Mouse (Mus musculus): Measurements from ENCODE around the gene Rabgef1. TPM values are rescaled to one million over a fixed set of nuclear protein-coding genes. Genes with fewer than 3 reads are reported as not detected.
A peak's percentile ranks its signal among the peaks of the same experiment; 100 is the strongest.

Rabgef1 gene
- total and polyA plus RNA-seq, 3 experiments = 23.4 to 80.4 (median 48.2) TPM

DNA sequence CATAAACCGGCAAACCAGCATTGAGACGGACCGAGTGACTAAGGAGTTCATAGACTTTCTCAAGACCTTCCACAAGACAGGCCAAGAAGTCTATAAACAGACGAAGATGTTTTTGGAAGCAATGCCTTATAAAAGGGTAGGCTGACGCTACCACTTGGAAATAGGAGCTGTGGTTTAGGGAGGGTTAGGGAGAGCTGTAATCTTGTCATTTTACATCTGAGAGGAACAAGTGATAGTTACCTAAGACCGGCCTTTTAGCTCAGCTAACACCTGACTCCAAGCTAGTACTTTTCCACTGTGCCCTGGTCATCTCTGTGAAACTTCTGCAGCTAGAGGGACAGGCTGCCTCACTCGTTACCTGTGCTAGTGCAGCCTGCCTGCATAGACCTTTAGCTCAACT is 26.4 kb downstream of the Rabgef1 start:
- DNase-seq (ENCODE audit: low spot score) (no peak), ATAC-seq (ENCODE audit: extremely low read depth, insufficient number of reproducible peaks, low FRiP score, poor library complexity, severe bottlenecking) (no peak)
- H3K4me3 ChIP-seq (ENCODE audit: low read depth, low read length) = no peak overlapping the region
- peaks cover 10% of the 10 kb centered on the region for H3K4me1 ChIP-seq (ENCODE audit: insufficient read depth, low read depth, low read length)
- peaks cover 92% of the 10 kb centered on the region for H3K36me3 ChIP-seq (replicated peaks)
- no peaks in the 10 kb centered on the region for H3K9me3 ChIP-seq (replicated peaks)
- TF ChIP-seq GATA1 (IDR thresholded peaks at IDR 0.05; ENCODE audit: borderline replicate concordance, low read length) (no peak), TAL1 (conservative IDR thresholded peaks at IDR 0.05; ENCODE audit: low read depth, low read length) (no peak), CTCF (IDR thresholded peaks at IDR 0.05; ENCODE audit: low read depth, low read length) (no peak), GATA2 (IDR thresholded peaks at IDR 0.05; ENCODE audit: borderline replicate concordance, low read depth, low read length) (no peak), POLR2AphosphoS5 (IDR thresholded peaks at IDR 0.05; ENCODE audit: insufficient replicate concordance, low read depth, low read length) (no peak)
- no peaks in the 10 kb centered on the region for H3K27me3 ChIP-seq (ENCODE audit: insufficient read depth, low read length)

DNA sequence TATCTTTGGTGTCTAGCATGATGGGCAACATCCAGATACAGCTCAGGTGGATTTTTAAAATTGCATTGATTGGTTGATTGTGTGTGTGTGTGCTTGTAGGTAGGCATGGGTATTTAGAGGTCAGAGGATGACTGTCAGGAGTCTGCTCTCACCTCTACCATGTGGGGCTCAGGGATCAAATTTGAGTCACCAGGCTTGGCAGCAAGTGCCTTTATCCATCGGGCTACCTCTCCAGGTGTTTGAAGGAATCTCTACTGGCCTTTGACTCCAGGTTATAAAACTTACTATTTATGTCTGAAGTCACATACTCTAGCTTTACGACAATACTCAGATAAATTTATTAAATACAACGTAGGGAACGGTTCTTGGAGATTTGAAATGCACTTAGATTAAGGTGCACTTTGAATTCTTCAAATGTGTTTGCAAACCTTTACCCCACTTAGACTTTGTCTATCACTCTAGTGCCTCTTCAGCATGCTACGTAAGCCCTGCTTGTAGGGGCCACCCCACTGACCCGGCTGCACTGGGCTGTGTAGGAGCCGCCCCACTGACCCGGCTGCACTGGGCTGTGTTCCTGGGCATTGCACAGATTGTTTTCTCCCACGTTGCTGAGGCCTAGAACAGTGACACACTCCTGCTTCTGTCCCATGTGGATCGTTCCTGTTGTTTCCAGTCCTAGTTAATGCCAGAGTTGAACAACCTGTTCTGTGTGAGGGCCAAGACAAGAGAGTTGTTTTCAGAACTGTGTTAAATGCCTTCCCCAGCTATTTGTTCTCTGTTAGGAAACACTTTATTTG is 28.8 kb downstream of the Rabgef1 start:
- Histone ChIP-seq H3K36me3 (replicated peaks) (peaks cover 86% of the 10 kb centered on the region), H3K9me3 (replicated peaks) (no peaks in the 10 kb centered on the region), H3K4me1 (ENCODE audit: insufficient read depth, low read depth, low read length) (peaks cover 25% of the 10 kb centered on the region), H3K4me3 (ENCODE audit: low read depth, low read length) (no peak overlapping the region), H3K27me3 (ENCODE audit: insufficient read depth, low read length) (no peaks in the 10 kb centered on the region)
- no peak for ATAC-seq (ENCODE audit: extremely low read depth, insufficient number of reproducible peaks, low FRiP score, poor library complexity, severe bottlenecking)
- no peak for DNase-seq (ENCODE audit: low spot score)
- TF ChIP-seq POLR2AphosphoS5 (IDR thresholded peaks at IDR 0.05; ENCODE audit: insufficient replicate concordance, low read depth, low read length) (no peak), TAL1 (conservative IDR thresholded peaks at IDR 0.05; ENCODE audit: low read depth, low read length) (no peak), GATA1 (IDR thresholded peaks at IDR 0.05; ENCODE audit: borderline replicate concordance, low read length) (no peak), GATA2 (IDR thresholded peaks at IDR 0.05; ENCODE audit: borderline replicate concordance, low read depth, low read length) (no peak), CTCF (IDR thresholded peaks at IDR 0.05; ENCODE audit: low read depth, low read length) (no peak)

- ATAC-seq (ENCODE audit: extremely low read depth, insufficient number of reproducible peaks, low FRiP score, poor library complexity, severe bottlenecking) (peak; percentile 66), DNase-seq (ENCODE audit: low spot score) (no peak)
- H3K27me3 ChIP-seq (ENCODE audit: insufficient read depth, low read length) = no peaks in the 10 kb centered on the region
- H3K36me3 ChIP-seq (replicated peaks) = peaks cover 82% of the 10 kb centered on the region
- TF ChIP-seq GATA2 (IDR thresholded peaks at IDR 0.05; ENCODE audit: borderline replicate concordance, low read depth, low read length) (no peak), GATA1 (IDR thresholded peaks at IDR 0.05; ENCODE audit: borderline replicate concordance, low read length) (no peak), TAL1 (conservative IDR thresholded peaks at IDR 0.05; ENCODE audit: low read depth, low read length) (no peak), POLR2AphosphoS5 (IDR thresholded peaks at IDR 0.05; ENCODE audit: insufficient replicate concordance, low read depth, low read length) (no peak), CTCF (IDR thresholded peaks at IDR 0.05; ENCODE audit: low read depth, low read length) (no peak)
- no peaks in the 10 kb centered on the region for H3K9me3 ChIP-seq (replicated peaks)
- H3K4me3 ChIP-seq (ENCODE audit: low read depth, low read length) = no peak overlapping the region
- peaks cover 21% of the 10 kb centered on the region for H3K4me1 ChIP-seq (ENCODE audit: insufficient read depth, low read depth, low read length)
Observed at GRCm38 (mm10) chr5:130203948-130204347, 32.4 kb downstream of the Rabgef1 start.

DNA sequence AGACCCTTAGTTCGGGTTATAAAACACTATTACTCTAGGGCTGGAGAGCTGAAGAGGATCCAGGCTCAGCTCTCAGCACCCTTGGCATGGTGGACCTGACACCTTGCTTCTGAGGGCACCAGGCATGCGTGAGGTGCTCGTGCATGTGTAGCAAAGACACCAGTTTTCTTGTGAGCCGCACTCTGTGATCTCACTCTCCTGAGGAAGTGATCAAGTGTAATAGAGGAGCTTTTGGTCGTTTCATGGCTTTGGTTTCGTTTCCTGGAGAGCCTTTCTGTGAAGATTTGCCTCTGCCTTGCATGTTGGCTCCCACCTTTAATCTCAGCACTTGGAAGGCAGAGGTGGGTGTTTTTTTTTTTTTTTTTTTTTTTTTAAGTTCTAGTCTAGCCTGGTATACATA is 33.0 kb downstream of the Rabgef1 start:
- no peak for DNase-seq (ENCODE audit: low spot score)
- Histone ChIP-seq H3K4me3 (ENCODE audit: low read depth, low read length) (no peak overlapping the region), H3K4me1 (ENCODE audit: insufficient read depth, low read depth, low read length) (peaks cover 21% of the 10 kb centered on the region), H3K36me3 (replicated peaks) (peaks cover 82% of the 10 kb centered on the region), H3K9me3 (replicated peaks) (no peaks in the 10 kb centered on the region), H3K27me3 (ENCODE audit: insufficient read depth, low read length) (no peaks in the 10 kb centered on the region)
- TF ChIP-seq CTCF (IDR thresholded peaks at IDR 0.05; ENCODE audit: low read depth, low read length) = no peak
- no peak for TF ChIP-seq GATA2 (IDR thresholded peaks at IDR 0.05; ENCODE audit: borderline replicate concordance, low read depth, low read length)
- no peak for TF ChIP-seq TAL1 (conservative IDR thresholded peaks at IDR 0.05; ENCODE audit: low read depth, low read length)
- no peak for TF ChIP-seq GATA1 (IDR thresholded peaks at IDR 0.05; ENCODE audit: borderline replicate concordance, low read length)
- TF ChIP-seq POLR2AphosphoS5 (IDR thresholded peaks at IDR 0.05; ENCODE audit: insufficient replicate concordance, low read depth, low read length) = no peak
- no peak for ATAC-seq (ENCODE audit: extremely low read depth, insufficient number of reproducible peaks, low FRiP score, poor library complexity, severe bottlenecking)

- DNase-seq (ENCODE audit: low spot score) (no peak), ATAC-seq (ENCODE audit: extremely low read depth, insufficient number of reproducible peaks, low FRiP score, poor library complexity, severe bottlenecking) (no peak; the same call in 1 of the 2 replicates)
- no peak overlapping the region for H3K4me3 ChIP-seq (ENCODE audit: low read depth, low read length)
- H3K9me3 ChIP-seq (replicated peaks) = no peaks in the 10 kb centered on the region
- no peaks in the 10 kb centered on the region for H3K27me3 ChIP-seq (ENCODE audit: insufficient read depth, low read length)
- H3K36me3 ChIP-seq (replicated peaks) = peaks cover 82% of the 10 kb centered on the region
- H3K4me1 ChIP-seq (ENCODE audit: insufficient read depth, low read depth, low read length) = peaks cover 23% of the 10 kb centered on the region
- TF ChIP-seq CTCF (IDR thresholded peaks at IDR 0.05; ENCODE audit: low read depth, low read length) = no peak
- no peak for TF ChIP-seq GATA2 (IDR thresholded peaks at IDR 0.05; ENCODE audit: borderline replicate concordance, low read depth, low read length)
- TF ChIP-seq POLR2AphosphoS5 (IDR thresholded peaks at IDR 0.05; ENCODE audit: insufficient replicate concordance, low read depth, low read length) = no peak
- no peak for TF ChIP-seq TAL1 (conservative IDR thresholded peaks at IDR 0.05; ENCODE audit: low read depth, low read length)
- no peak for TF ChIP-seq GATA1 (IDR thresholded peaks at IDR 0.05; ENCODE audit: borderline replicate concordance, low read length)
Observed at GRCm38 (mm10) chr5:130205441-130206023, 33.9 kb downstream of the Rabgef1 start.

GRCm38 (mm10) chr5:130207299-130207698 is 35.7 kb downstream of the Rabgef1 start:
- ATAC-seq (ENCODE audit: extremely low read depth, insufficient number of reproducible peaks, low FRiP score, poor library complexity, severe bottlenecking) (no peak), DNase-seq (ENCODE audit: low spot score) (no peak)
- H3K36me3 ChIP-seq (replicated peaks) = peaks cover 86% of the 10 kb centered on the region
- H3K4me3 ChIP-seq (ENCODE audit: low read depth, low read length) = no peak overlapping the region
- TF ChIP-seq POLR2AphosphoS5 (IDR thresholded peaks at IDR 0.05; ENCODE audit: insufficient replicate concordance, low read depth, low read length) = no peak
- TF ChIP-seq TAL1 (conservative IDR thresholded peaks at IDR 0.05; ENCODE audit: low read depth, low read length) = no peak
- TF ChIP-seq CTCF (IDR thresholded peaks at IDR 0.05; ENCODE audit: low read depth, low read length) = no peak
- no peak for TF ChIP-seq GATA1 (IDR thresholded peaks at IDR 0.05; ENCODE audit: borderline replicate concordance, low read length)
- TF ChIP-seq GATA2 (IDR thresholded peaks at IDR 0.05; ENCODE audit: borderline replicate concordance, low read depth, low read length) = no peak
- no peaks in the 10 kb centered on the region for H3K9me3 ChIP-seq (replicated peaks)
- peaks cover 24% of the 10 kb centered on the region for H3K4me1 ChIP-seq (ENCODE audit: insufficient read depth, low read depth, low read length)
- no peaks in the 10 kb centered on the region for H3K27me3 ChIP-seq (ENCODE audit: insufficient read depth, low read length)

Measured in G1E (cell line).